Mouse (Mus musculus) small intestine, adult 2 months (tissue): ENCODE results near the gene Grik3.

Experiments used
- CTCF ChIP-seq: fragments of 200-500 bp; IDR thresholded peaks from 2 replicates; pipeline ENCODE4 v1.5.1; 2012; ENCODE audit warnings: low read depth, mild to moderate bottlenecking, control low read depth, inconsistent platforms, low read length, moderate library complexity, mixed read lengths; ENCODE audit not compliant: insufficient replicate concordance, insufficient read length; ENCODE audit errors: extremely low read depth
- POLR2A ChIP-seq: fragments of 200-500 bp; IDR thresholded peaks from 2 replicates; pipeline ENCODE4 v1.6.1; 2012; ENCODE audit warnings: low read depth, mild to moderate bottlenecking, control low read depth, inconsistent platforms, low read length, moderate library complexity

DNA sequence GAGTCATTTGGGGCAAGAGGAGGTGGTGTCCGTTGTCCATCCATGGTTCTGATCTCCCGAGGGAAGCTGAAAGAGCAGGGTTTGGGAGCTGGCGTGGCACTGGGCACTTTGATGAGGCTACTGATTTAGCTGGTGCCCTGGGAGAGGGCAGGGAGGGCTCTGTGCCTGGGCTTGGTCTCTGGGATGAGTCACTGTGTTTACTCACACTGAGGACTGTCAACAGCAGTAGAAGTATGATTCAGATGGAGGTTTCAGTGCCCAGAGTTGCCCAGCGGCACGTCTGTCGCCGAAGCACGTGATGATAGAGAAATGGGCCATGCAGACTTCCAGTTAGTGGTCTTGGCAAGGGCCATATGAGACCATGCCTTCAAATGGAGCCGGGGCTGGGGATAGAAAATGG, 63.3 kb downstream of the Grik3 start:
- TF ChIP-seq CTCF (no peak), POLR2A (no peak)
